Mouse (Mus musculus) T-helper 2 cell (primary cell): ENCODE data around the gene Six5.
"Not testable (repeated sequence)": the region's sequence is repeated elsewhere in the genome, so short reads cannot be mapped to it uniquely, and the experiment has no call there.

Experiments
- in situ Hi-C: fragments of 300-600 bp; cut with MboI, MseI; formaldehyde crosslinking; loops from one replicate; pipeline ENCODE4 v1.15.1; 2025; ENCODE audit warnings: high pct_unique_total_duplicates

Gene Six5

GRCm38 (mm10) chr7:19094471-19094825 is at the start of gene Six5:
Gene Six5, plus strand, starts transcription at chr7:19094594.
- in situ Hi-C loops: no loop called here

GRCm38 (mm10) chr7:19044616-19045015 is 49.8 kb upstream of the Six5 start:
- in situ Hi-C loops: no loop called here

DNA sequence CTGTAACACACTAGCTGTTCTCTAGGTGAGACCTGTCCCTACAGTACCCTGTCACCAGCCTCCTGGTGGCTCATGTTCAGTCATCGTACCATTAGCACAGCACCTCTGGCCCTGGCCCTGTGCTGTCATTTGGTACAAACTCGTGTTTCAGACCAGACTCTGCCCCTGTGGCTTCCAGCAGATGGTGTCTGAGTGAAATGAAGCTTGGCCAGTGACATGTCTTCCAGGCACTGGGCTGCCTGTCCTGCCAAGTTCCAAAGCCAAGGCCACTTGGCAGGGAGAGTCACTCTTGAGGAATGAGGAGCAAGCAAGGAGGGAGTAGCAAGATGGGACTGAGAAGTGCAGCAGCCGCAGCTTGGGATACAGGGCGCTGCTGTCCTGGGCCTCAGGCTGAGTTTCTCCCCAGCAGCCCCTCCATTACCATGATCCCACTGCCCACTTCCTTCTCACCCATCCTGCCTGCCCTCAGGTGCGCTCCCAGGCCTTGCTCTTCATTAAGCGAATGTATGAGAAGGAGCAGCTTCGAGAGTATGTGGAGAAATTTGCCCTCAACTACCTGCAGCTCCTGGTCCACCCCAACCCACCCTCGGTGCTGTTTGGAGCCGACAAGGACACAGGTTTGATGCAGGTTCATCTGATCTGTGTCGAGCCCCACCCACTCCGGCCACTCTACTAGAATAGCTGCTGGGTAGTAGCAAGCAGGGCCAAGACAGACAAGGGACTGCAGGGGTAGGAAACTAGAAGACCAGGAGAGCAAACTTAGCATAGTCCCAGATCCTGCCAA is 47.9 kb upstream of the Six5 start:
- in situ Hi-C loops: no loop called here

DNA sequence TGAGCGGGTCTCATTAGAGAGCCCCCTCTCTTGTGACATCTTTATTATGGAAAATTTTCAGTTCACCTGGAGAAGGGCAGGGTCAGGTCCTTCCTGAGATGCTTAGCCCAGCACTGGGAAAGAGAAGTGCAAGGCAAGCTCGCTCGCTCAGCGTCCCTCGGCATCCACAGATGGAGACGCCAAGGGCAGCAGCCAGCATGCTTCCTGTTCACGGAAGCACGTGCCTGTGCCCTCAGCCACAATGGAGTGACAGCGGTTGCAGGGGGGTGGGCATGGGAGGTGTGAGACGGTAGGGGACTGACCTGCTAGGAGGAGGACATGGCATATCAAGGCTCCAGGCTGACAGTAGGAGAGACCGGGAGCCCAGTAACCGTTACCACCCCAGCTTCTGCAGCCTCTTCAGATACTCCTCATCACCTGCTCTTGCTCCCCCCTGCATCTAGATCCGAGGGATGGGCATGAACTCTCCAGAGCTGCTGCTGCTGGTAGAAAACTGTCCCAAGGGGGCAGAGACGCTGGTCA is 46.3 kb upstream of the Six5 start:
- in situ Hi-C loops: no loop called here

- in situ Hi-C loops: no loop called here
Observed at GRCm38 (mm10) chr7:19049252-19049651, 45.1 kb upstream of the Six5 start.

GRCm38 (mm10) chr7:19050172-19050571 is 44.2 kb upstream of the Six5 start:
- in situ Hi-C loops: no loop called here

GRCm38 (mm10) chr7:19051161-19051560 is 43.2 kb upstream of the Six5 start:
- in situ Hi-C loops: no loop called here

- in situ Hi-C loops: no loop called here
Observed at GRCm38 (mm10) chr7:19052345-19053135, 41.9 kb upstream of the Six5 start.

DNA sequence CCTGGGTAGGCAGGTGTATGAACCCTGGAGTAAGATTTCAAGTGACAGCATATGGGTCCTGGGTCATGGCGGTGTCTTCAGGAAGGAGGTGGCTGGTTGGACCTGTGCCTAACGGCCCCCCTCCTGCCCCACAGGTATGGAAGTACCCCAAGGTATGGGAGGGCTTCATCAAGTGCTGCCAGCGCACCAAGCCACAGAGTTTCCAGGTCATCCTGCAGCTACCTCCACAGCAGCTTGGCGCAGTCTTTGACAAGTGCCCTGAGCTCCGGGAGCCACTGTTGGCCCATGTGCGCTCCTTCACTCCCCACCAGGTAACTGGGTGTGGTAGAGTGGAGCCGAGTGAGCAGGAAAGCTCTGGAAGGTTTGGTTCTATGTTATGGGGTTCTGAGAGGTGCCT is 41.3 kb upstream of the Six5 start:
- in situ Hi-C loops: no loop called here

DNA sequence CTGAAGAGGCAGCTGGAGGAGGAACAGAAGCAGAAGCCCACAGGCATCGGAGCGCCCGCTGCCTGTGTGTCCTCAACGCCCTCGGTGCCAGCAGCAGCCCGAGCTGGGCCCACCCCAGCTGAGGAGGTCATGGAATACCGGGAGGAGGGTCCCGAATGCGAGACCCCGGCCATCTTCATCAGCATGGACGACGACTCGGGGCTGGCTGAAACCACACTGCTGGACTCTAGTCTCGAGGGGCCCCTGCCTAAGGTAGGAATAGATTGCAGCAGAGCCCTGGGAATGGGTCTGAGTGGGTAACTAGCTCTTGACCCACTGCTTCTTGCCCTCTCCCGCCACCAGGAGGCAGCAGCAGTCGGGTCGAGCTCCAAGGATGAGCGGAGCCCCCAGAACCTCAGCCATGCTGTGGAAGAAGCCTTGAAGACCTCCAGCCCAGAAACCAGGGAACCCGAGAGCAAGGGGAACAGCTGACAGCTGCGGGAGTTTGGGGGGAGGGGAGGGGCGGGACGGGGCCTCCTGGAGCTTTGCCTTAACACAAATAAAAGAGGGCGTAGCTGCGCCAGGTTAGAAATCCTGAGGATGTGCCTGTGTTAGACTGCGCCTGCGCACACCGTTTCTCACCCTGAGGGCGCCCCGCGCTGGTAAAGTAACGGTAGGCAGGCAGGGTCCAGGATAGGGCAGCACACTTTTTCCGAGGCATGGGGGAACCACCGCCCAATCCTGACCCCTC is 40.2 kb upstream of the Six5 start, which contains the start of gene Rsph6a:
TSS of gene Rsph6a (plus strand) at position 644 of the 730 bp plus-strand sequence.
- in situ Hi-C loops: no loop called here

DNA sequence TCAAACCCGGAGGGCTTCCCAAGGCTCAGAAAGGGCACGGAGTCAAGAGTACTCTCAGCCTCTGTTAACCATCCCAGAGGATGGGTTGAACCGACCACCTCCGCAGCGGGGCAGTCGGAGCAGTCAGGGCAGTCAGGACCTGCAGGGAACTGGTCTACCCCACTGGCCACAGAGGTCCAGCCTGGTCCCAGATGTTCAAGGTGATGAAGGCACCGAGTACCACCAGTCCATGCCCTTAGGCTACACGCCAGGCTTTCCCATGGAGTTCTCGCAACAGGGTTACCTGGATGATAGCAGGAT is 39.7 kb upstream of the Six5 start:
- in situ Hi-C loops: no loop called here

- in situ Hi-C loops: no loop called here
Observed at GRCm38 (mm10) chr7:19055108-19055507, 39.3 kb upstream of the Six5 start.

DNA sequence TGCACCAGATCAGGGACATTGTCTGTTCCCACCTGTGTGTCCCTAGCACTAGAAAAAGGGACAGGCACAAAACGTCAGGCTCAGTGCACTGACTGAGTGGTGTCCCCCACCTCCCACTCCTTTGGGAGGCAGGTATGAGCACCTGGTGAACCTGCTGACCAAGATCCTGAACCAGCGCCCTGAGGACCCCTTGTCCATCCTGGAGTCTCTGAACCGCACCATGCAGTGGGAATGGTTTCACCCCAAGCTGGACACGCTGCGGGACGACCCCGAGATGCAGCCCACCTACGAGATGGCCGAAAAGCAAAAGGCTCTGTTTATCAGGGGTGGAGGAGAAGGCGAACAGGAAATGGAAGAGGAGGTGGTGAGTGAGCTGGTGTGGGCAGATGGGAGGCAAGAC is 37.0 kb upstream of the Six5 start:
- in situ Hi-C loops: no loop called here

DNA sequence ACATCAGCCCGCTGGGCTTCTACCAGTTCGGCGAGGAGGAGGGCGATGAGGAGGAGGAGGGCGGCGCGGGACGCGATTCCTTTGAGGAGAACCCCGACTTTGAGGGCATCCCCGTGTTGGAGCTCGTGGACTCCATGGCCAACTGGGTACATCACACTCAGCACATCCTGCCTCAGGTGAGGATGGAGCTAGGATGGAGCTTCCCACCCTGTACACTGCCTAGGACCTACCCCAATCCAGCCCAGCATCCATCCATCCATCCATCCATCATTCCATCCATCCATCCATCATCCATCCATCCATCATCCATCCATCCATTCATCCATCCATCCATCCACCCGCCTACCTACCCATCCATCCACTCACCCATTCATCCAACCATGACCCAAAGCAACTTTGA is 28.5 kb upstream of the Six5 start:
- in situ Hi-C loops: no loop called here

GRCm38 (mm10) chr7:19067063-19067462 is 27.3 kb upstream of the Six5 start:
- in situ Hi-C loops: no loop called here

GRCm38 (mm10) chr7:19067935-19068334 is 26.5 kb upstream of the Six5 start:
- in situ Hi-C loops: no loop called here

DNA sequence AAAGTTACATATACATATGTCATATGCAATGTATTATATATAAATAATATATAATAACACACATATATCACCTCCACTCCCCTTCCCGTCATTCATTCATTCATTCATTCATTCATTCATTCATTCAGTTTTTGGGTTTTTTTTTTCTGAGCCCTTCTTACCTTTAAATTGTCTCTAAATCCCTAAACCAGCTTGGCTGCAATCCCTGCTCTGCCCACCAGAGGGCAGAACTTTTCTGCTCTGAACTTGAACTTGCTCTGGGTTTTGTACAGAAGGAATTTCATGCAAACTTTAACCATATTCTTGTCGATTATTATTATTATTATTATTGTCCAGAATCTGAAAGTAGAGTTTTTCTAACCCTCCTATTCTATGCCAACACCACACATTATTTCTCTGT is 25.7 kb upstream of the Six5 start:
- in situ Hi-C loops: no loop called here

- in situ Hi-C loops: no loop called here
Observed at GRCm38 (mm10) chr7:19069500-19069899, 24.9 kb upstream of the Six5 start.

- in situ Hi-C loops: not testable (repeated sequence)
Observed at GRCm38 (mm10) chr7:19071024-19071423, 23.4 kb upstream of the Six5 start.

DNA sequence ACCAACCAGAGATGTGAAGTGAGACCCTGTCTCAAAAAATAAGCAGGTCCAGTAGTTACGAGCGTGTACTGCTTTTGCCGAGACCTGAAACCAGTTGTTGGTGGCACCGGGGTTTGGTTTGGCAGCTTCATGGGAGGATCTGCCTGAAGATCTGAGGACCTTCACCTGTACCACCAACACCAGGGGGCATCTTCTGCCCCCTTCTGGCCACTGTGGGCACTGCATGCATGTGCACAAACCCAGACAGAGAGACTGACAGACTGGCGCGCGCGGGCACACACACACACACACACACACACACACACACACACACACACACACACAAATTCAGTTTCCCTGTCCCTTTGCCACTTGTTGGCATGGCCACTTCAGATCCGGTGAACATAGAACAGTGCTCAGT is 20.9 kb upstream of the Six5 start:
- in situ Hi-C loops: no loop called here

GRCm38 (mm10) chr7:19074494-19074893 is 19.9 kb upstream of the Six5 start:
- in situ Hi-C loops: no loop called here

- in situ Hi-C loops: no loop called here
Observed at GRCm38 (mm10) chr7:19075231-19075630, 19.2 kb upstream of the Six5 start.
